Mouse (Mus musculus) hindbrain, embryonic 16.5 days (tissue): ENCODE data around the gene Ppp4c. TPM values are rescaled to one million over a fixed set of nuclear protein-coding genes. Genes with fewer than 3 reads are reported as not detected.

Source experiments
- ATAC-seq: fragments of 200-750 bp; cut with Nextera tagmentation; 2 replicates; pipeline ENCODE4 v1.8.0; 2017; ENCODE audit warnings: moderate TSS enrichment, moderate library complexity
- H3K27ac ChIP-seq: fragments of 300-500 bp; sonication (generic); 2 replicates; pipeline ENCODE4 v1.5.1; 2014; ENCODE audit warnings: low read depth, mild to moderate bottlenecking, control low read depth, low read length, moderate library complexity
- H3K27me3 ChIP-seq: fragments of 300-500 bp; sonication (generic); replicated peaks from 2 replicates; pipeline ENCODE4 v1.6.1; 2014; ENCODE audit warnings: low read length; ENCODE audit not compliant: control insufficient read depth, insufficient read depth
- H3K36me3 ChIP-seq: fragments of 300-500 bp; sonication (generic); 2 replicates; pipeline ENCODE4 v1.6.1; 2014; ENCODE audit warnings: mild to moderate bottlenecking, low read length, moderate library complexity, mixed read lengths; ENCODE audit not compliant: control insufficient read depth, insufficient read depth
- H3K4me1 ChIP-seq: fragments of 300-500 bp; sonication (generic); 2 replicates; pipeline ENCODE4 v1.6.1; 2014; ENCODE audit warnings: low read depth, low read length; ENCODE audit not compliant: control insufficient read depth, insufficient read depth
- H3K4me2 ChIP-seq: fragments of 300-500 bp; sonication (generic); 2 replicates; pipeline ENCODE4 v1.6.1; 2014; ENCODE audit warnings: mild to moderate bottlenecking, low read length, control low read depth, moderate library complexity
- H3K4me3 ChIP-seq: fragments of 300-500 bp; sonication (generic); 2 replicates; pipeline ENCODE4 v1.5.1; 2014; ENCODE audit warnings: mild to moderate bottlenecking, low read length, control low read depth, moderate library complexity
- H3K9ac ChIP-seq: fragments of 300-500 bp; sonication (generic); 2 replicates; pipeline ENCODE4 v1.6.1; 2014; ENCODE audit warnings: low read depth, mild to moderate bottlenecking, control low read depth, low read length, moderate library complexity
- H3K9me3 ChIP-seq: fragments of 300-500 bp; sonication (generic); 2 replicates; pipeline ENCODE4 v1.6.1; 2014; ENCODE audit warnings: mild to moderate bottlenecking, low read length, moderate library complexity; ENCODE audit not compliant: control insufficient read depth
- WGBS: fragments of 180-500 bp; shearing (Covaris S2); extraction: QIAGEN DNeasy Blood & Tissue Kit; methylation state at CpG from one replicate; pipeline ENCODE4 v1.1.7; 2014; 5-methylcytosine and 5-hydroxymethylcytosine counted together
- polyA plus RNA-seq: library from polyadenylated mRNA; unstranded; fragments of >200 nt; fragmentation: Nextera tagmentation; extraction: Ambion mirVana; gene quantifications from 2 replicates; pipeline ENCODE4 v1.2.1, GENCODE M21; 2015

Gene Ppp4c
- polyA plus RNA-seq, 1 experiment from 2014 or later: 157 TPM

GRCm38 (mm10) chr7:126758539-126758938 is 33.8 kb downstream of the Ppp4c start:
- no peaks in the 10 kb centered on the region for H3K27me3 ChIP-seq
- no peak overlapping the region for H3K9ac ChIP-seq
- no peak overlapping the region for H3K27ac ChIP-seq
- peaks cover 27% of the 10 kb centered on the region for H3K4me1 ChIP-seq
- no peak for ATAC-seq
- no peak overlapping the region for H3K4me2 ChIP-seq
- H3K4me3 ChIP-seq: no peak overlapping the region
- H3K36me3 ChIP-seq: no peaks in the 10 kb centered on the region
- H3K9me3 ChIP-seq: no peaks in the 10 kb centered on the region
- WGBS: 57% methylated on average over 7 of the region's 7 CpGs

GRCm38 (mm10) chr7:126754866-126755265 is 37.4 kb downstream of the Ppp4c start:
- Histone ChIP-seq H3K9ac (peak overlapping the region; percentile 55), H3K4me1 (peaks cover 6% of the 10 kb centered on the region), H3K36me3 (no peaks in the 10 kb centered on the region), H3K27ac (no peak overlapping the region), H3K4me2 (peak overlapping the region; percentile 43), H3K9me3 (no peaks in the 10 kb centered on the region), H3K4me3 (no peak overlapping the region), H3K27me3 (no peaks in the 10 kb centered on the region)
- WGBS: 4% methylated on average over 9 of the region's 9 CpGs
- ATAC-seq: peak; percentile 71

- 97% methylated on average over 17 of the region's 17 CpGs for WGBS
- H3K4me3 ChIP-seq: no peak overlapping the region
- no peak overlapping the region for H3K4me2 ChIP-seq
- H3K27me3 ChIP-seq: no peaks in the 10 kb centered on the region
- peaks cover 3% of the 10 kb centered on the region; the same call in 1 of the 2 replicates for H3K4me1 ChIP-seq
- H3K9ac ChIP-seq: no peak overlapping the region
- no peaks in the 10 kb centered on the region for H3K36me3 ChIP-seq
- no peak overlapping the region for H3K27ac ChIP-seq
- ATAC-seq: no peak
- H3K9me3 ChIP-seq: no peaks in the 10 kb centered on the region
Measured at GRCm38 (mm10) chr7:126749582-126750343, 42.5 kb downstream of the Ppp4c start.

GRCm38 (mm10) chr7:126748824-126749223 is 43.5 kb downstream of the Ppp4c start:
- no peak overlapping the region for H3K9ac ChIP-seq
- H3K27me3 ChIP-seq: no peaks in the 10 kb centered on the region
- ATAC-seq: no peak
- 81% methylated on average over 7 of the region's 7 CpGs for WGBS
- H3K27ac ChIP-seq: no peak overlapping the region
- no peaks in the 10 kb centered on the region for H3K4me1 ChIP-seq
- H3K9me3 ChIP-seq: no peaks in the 10 kb centered on the region
- no peak overlapping the region for H3K4me2 ChIP-seq
- no peak overlapping the region for H3K4me3 ChIP-seq
- no peaks in the 10 kb centered on the region for H3K36me3 ChIP-seq

- no peaks in the 10 kb centered on the region for H3K9me3 ChIP-seq
- H3K27me3 ChIP-seq: no peaks in the 10 kb centered on the region
- H3K9ac ChIP-seq: no peak overlapping the region
- H3K4me3 ChIP-seq: no peak overlapping the region
- 46% methylated on average over 6 of the region's 6 CpGs for WGBS
- H3K27ac ChIP-seq: no peak overlapping the region
- H3K4me2 ChIP-seq: no peak overlapping the region
- no peaks in the 10 kb centered on the region for H3K36me3 ChIP-seq
- no peak for ATAC-seq
- no peaks in the 10 kb centered on the region for H3K4me1 ChIP-seq
Measured at GRCm38 (mm10) chr7:126746798-126747197, 45.5 kb downstream of the Ppp4c start.

- no peaks in the 10 kb centered on the region for H3K9me3 ChIP-seq
- no peaks in the 10 kb centered on the region for H3K36me3 ChIP-seq
- no peak overlapping the region for H3K27ac ChIP-seq
- no peak for ATAC-seq
- H3K9ac ChIP-seq: no peak overlapping the region
- WGBS: 91% methylated on average over 12 of the region's 12 CpGs
- H3K4me1 ChIP-seq: no peaks in the 10 kb centered on the region
- no peak overlapping the region for H3K4me2 ChIP-seq
- H3K27me3 ChIP-seq: no peaks in the 10 kb centered on the region
- no peak overlapping the region for H3K4me3 ChIP-seq
Measured at GRCm38 (mm10) chr7:126746066-126746465, 46.2 kb downstream of the Ppp4c start.

GRCm38 (mm10) chr7:126741964-126742482 is 50.3 kb downstream of the Ppp4c start:
- no peak overlapping the region for H3K4me2 ChIP-seq
- H3K36me3 ChIP-seq: no peaks in the 10 kb centered on the region
- H3K4me1 ChIP-seq: no peaks in the 10 kb centered on the region; the same call in 1 of the 2 replicates
- ATAC-seq: no peak
- no peak overlapping the region for H3K4me3 ChIP-seq
- no peaks in the 10 kb centered on the region for H3K27me3 ChIP-seq
- H3K27ac ChIP-seq: no peak overlapping the region
- no peaks in the 10 kb centered on the region for H3K9me3 ChIP-seq
- WGBS: 93% methylated on average over 13 of the region's 13 CpGs
- H3K9ac ChIP-seq: no peak overlapping the region

- no peak for ATAC-seq
- Histone ChIP-seq H3K4me3 (no peak overlapping the region), H3K27ac (no peak overlapping the region), H3K9ac (no peak overlapping the region), H3K9me3 (no peaks in the 10 kb centered on the region), H3K36me3 (no peaks in the 10 kb centered on the region), H3K4me1 (no peaks in the 10 kb centered on the region; the same call in 1 of the 2 replicates), H3K27me3 (no peaks in the 10 kb centered on the region), H3K4me2 (no peak overlapping the region)
- WGBS: 90% methylated on average over 5 of the region's 5 CpGs
Measured at GRCm38 (mm10) chr7:126741452-126741851, 50.8 kb downstream of the Ppp4c start.

GRCm38 (mm10) chr7:126740977-126741376 is 51.3 kb downstream of the Ppp4c start:
- Histone ChIP-seq H3K4me3 (no peak overlapping the region), H3K4me2 (no peak overlapping the region), H3K9me3 (no peaks in the 10 kb centered on the region), H3K27me3 (no peaks in the 10 kb centered on the region), H3K36me3 (no peaks in the 10 kb centered on the region), H3K9ac (no peak overlapping the region), H3K4me1 (no peaks in the 10 kb centered on the region; the same call in 1 of the 2 replicates), H3K27ac (no peak overlapping the region)
- 84% methylated on average over 5 of the region's 5 CpGs for WGBS
- no peak for ATAC-seq
